Mouse (Mus musculus): Measurements from ENCODE around the gene Col24a1.

GRCm38 (mm10) chr3:145463731-145464130 lies 171.5 kb downstream of the Col24a1 start:
- TF ChIP-seq CTCF (IDR thresholded peaks at IDR 0.05; ENCODE audit: low read depth), result no peak
- TF ChIP-seq EP300 (IDR thresholded peaks at IDR 0.05; ENCODE audit: low read depth), result no peak
